Mouse (Mus musculus): ENCODE measurements around the gene Spag4.

- TF ChIP-seq POLR2A (IDR thresholded peaks at IDR 0.05; ENCODE audit: borderline replicate concordance, extremely low read depth, low read depth, low read length) (no peak), CTCF (IDR thresholded peaks at IDR 0.05; ENCODE audit: insufficient read depth, low read length) (no peak)
Measured at GRCm38 (mm10) chr2:156067916-156068315, 2.9 kb downstream of the Spag4 start.

Data from lung, adult 2 months (tissue).